Mouse (Mus musculus): ENCODE data around the gene Myo1c. TPM values are rescaled to one million over a fixed set of nuclear protein-coding genes. Genes with fewer than 3 reads are reported as not detected.

The Myo1c gene
- polyA plus RNA-seq, 1 experiment from 2014 or later: 85.9 TPM

- no peak; the same call in 1 of the 2 replicates for ATAC-seq (ENCODE audit: low FRiP score, low TSS enrichment)
- Histone ChIP-seq H3K4me1 (ENCODE audit: insufficient read depth, low read length) (peaks cover 21% of the 10 kb centered on the region), H3K27ac (ENCODE audit: low read length) (0 out of 2 replicates have a peak overlapping the region, but pooled peaks have one; percentile 43), H3K27me3 (ENCODE audit: insufficient read depth, low read length) (no peaks in the 10 kb centered on the region), H3K36me3 (ENCODE audit: insufficient read depth, low read length) (peaks cover 2% of the 10 kb centered on the region; the same call in 1 of the 2 replicates), H3K4me2 (replicated peaks; ENCODE audit: low read depth, low read length) (peak overlapping the region; percentile 71), H3K9ac (replicated peaks; ENCODE audit: low read length) (peak overlapping the region; percentile 54), H3K4me3 (ENCODE audit: low read length) (peak overlapping the region; percentile 100), H3K9me3 (ENCODE audit: low read length) (no peaks in the 10 kb centered on the region)
- WGBS: 90% methylated on average over 3 of the region's 3 CpGs
These were observed 27.8 kb downstream of the Myo1c start for GRCm38 (mm10) chr11:75677881-75678746.

DNA sequence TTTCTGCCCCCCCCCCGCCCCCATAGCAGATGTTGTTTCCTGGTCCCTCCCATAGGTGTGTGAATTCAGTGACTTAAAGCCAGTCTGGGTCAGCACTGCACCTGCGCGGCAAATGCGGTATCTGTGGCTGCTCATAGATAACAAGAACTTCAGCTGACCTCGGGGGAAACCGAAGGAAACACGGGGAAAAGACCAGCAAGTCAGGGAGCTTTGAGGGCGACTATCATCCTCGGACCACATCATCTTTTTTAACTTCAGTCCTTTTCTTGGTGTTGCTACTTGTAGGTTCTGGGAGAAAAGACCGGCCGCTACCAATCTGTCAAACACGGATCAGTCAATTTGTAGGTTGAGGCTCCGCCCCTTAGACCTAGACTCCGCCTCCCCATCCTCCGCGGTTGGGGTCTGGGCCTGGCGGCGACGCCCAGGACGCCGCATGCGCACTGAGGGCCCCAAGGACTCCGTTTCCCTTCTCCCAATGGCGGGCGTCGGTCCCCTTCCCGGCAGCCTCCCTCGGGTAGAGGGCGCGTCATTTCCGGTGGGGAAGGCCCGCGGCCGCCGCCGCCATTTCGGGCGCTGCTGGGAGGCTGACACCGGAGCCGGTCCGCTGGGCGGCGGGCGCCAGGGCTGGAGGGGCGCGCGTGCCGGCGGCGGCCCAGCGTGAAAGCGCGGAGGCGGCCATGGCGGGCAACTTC, 28.6 kb downstream of the Myo1c start, which contains the start of gene Crk:
Crk (plus strand) TSS at position 513 of the 692 bp plus-strand sequence.
- no peaks in the 10 kb centered on the region for H3K9me3 ChIP-seq (ENCODE audit: low read length)
- peaks cover 9% of the 10 kb centered on the region for H3K36me3 ChIP-seq (ENCODE audit: insufficient read depth, low read length)
- H3K4me1 ChIP-seq (ENCODE audit: insufficient read depth, low read length): peaks cover 21% of the 10 kb centered on the region
- under 1% methylated on average over 55 of the region's 55 CpGs for WGBS
- peak within 1 kb of the TSS; percentile 98 for H3K27ac ChIP-seq (ENCODE audit: low read length)
- ATAC-seq (ENCODE audit: low FRiP score, low TSS enrichment): peak; percentile 97
- H3K4me3 ChIP-seq (ENCODE audit: low read length): peak within 1 kb of the TSS; percentile 100
- H3K27me3 ChIP-seq (ENCODE audit: insufficient read depth, low read length): no peaks in the 10 kb centered on the region
- H3K9ac ChIP-seq (replicated peaks; ENCODE audit: low read length): peak within 1 kb of the TSS; percentile 98
- H3K4me2 ChIP-seq (replicated peaks; ENCODE audit: low read depth, low read length): peak within 1 kb of the TSS; percentile 79

- Histone ChIP-seq H3K9me3 (ENCODE audit: low read length) (no peaks in the 10 kb centered on the region), H3K27ac (ENCODE audit: low read length) (peak overlapping the region; percentile 98), H3K27me3 (ENCODE audit: insufficient read depth, low read length) (no peaks in the 10 kb centered on the region), H3K36me3 (ENCODE audit: insufficient read depth, low read length) (peaks cover 13% of the 10 kb centered on the region), H3K4me1 (ENCODE audit: insufficient read depth, low read length) (peaks cover 21% of the 10 kb centered on the region), H3K4me3 (ENCODE audit: low read length) (peak overlapping the region; percentile 100), H3K9ac (replicated peaks; ENCODE audit: low read length) (peak overlapping the region; percentile 98), H3K4me2 (replicated peaks; ENCODE audit: low read depth, low read length) (peak overlapping the region; percentile 79)
- 0% methylated on average over 43 of the region's 43 CpGs for WGBS
- peak; percentile 82 for ATAC-seq (ENCODE audit: low FRiP score, low TSS enrichment)
These were observed 29.3 kb downstream of the Myo1c start for GRCm38 (mm10) chr11:75679439-75680171.

GRCm38 (mm10) chr11:75684462-75684861, 34.2 kb downstream of the Myo1c start:
- no peak overlapping the region for H3K27ac ChIP-seq (ENCODE audit: low read length)
- no peak overlapping the region for H3K9ac ChIP-seq (replicated peaks; ENCODE audit: low read length)
- no peak overlapping the region for H3K4me3 ChIP-seq (ENCODE audit: low read length)
- no peak overlapping the region for H3K4me2 ChIP-seq (replicated peaks; ENCODE audit: low read depth, low read length)
- peaks cover 18% of the 10 kb centered on the region for H3K36me3 ChIP-seq (ENCODE audit: insufficient read depth, low read length)
- no peaks in the 10 kb centered on the region for H3K27me3 ChIP-seq (ENCODE audit: insufficient read depth, low read length)
- WGBS: 89% methylated on average over 5 of the region's 5 CpGs
- peaks cover 24% of the 10 kb centered on the region for H3K4me1 ChIP-seq (ENCODE audit: insufficient read depth, low read length)
- no peak for ATAC-seq (ENCODE audit: low FRiP score, low TSS enrichment)
- no peaks in the 10 kb centered on the region for H3K9me3 ChIP-seq (ENCODE audit: low read length)

DNA sequence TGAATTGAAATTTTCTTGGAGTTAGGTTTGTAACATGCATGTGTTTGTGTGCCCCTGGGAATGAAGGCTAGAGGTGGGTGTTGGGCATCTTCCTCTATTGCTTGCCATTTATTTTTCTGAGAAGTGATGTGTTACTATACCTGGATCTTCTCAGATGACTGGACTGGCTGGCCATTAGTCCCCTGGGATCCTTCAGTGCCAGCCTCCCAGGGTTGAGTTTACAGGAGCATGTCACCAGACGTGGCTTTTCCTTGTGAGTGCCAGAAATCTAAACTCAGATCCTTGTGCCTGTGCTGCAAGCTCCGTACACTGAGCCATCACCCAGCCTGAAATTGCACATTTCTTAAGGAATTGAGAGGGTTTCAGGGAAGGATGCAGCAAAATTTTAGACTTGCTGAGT, 34.7 kb downstream of the Myo1c start:
- H3K9ac ChIP-seq (replicated peaks; ENCODE audit: low read length): no peak overlapping the region
- no peak for ATAC-seq (ENCODE audit: low FRiP score, low TSS enrichment)
- H3K4me2 ChIP-seq (replicated peaks; ENCODE audit: low read depth, low read length): no peak overlapping the region
- H3K27ac ChIP-seq (ENCODE audit: low read length): no peak overlapping the region
- peaks cover 24% of the 10 kb centered on the region for H3K4me1 ChIP-seq (ENCODE audit: insufficient read depth, low read length)
- H3K4me3 ChIP-seq (ENCODE audit: low read length): no peak overlapping the region
- H3K9me3 ChIP-seq (ENCODE audit: low read length): no peaks in the 10 kb centered on the region
- WGBS: 70% methylated on average over 2 of the region's 2 CpGs
- peaks cover 18% of the 10 kb centered on the region for H3K36me3 ChIP-seq (ENCODE audit: insufficient read depth, low read length)
- no peaks in the 10 kb centered on the region for H3K27me3 ChIP-seq (ENCODE audit: insufficient read depth, low read length)

- Histone ChIP-seq H3K9me3 (ENCODE audit: low read length) (no peaks in the 10 kb centered on the region), H3K27me3 (ENCODE audit: insufficient read depth, low read length) (no peaks in the 10 kb centered on the region), H3K4me2 (replicated peaks; ENCODE audit: low read depth, low read length) (0 out of 2 replicates have a peak overlapping the region, but pooled peaks have one; percentile 2), H3K36me3 (ENCODE audit: insufficient read depth, low read length) (peaks cover 32% of the 10 kb centered on the region), H3K27ac (ENCODE audit: low read length) (peak overlapping the region; percentile 61; the same call in 1 of the 2 replicates), H3K9ac (replicated peaks; ENCODE audit: low read length) (no peak overlapping the region), H3K4me3 (ENCODE audit: low read length) (no peak overlapping the region), H3K4me1 (ENCODE audit: insufficient read depth, low read length) (peaks cover 8% of the 10 kb centered on the region; the same call in 1 of the 2 replicates)
- whole genome bisulfite sequencing: 58% methylated on average over 2 of the region's 2 CpGs
- ATAC-seq (ENCODE audit: low FRiP score, low TSS enrichment): 0 out of 2 replicates have a peak, but pooled peaks have one; percentile 23
These were observed 37.2 kb downstream of the Myo1c start for GRCm38 (mm10) chr11:75687343-75687993.

DNA sequence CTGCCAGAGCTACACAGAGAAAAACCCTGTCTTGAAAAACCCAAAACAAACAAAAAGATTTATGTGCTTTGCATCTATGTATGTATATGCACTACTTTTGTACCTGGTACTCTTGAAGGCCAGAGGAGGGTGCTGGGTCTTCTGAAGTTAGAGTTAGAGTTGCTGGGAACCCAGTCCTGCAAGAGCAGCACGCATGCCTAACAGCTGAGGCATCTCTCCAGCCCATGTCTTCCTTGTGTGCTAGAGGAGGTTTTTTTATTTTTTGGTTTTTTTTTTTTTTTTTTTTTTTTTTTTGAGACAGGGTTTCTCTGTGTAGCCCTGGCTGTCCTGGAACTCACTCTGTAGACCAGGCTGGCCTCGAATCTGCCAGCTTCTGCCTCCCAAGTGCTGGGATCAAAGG, 37.8 kb downstream of the Myo1c start:
- Histone ChIP-seq H3K4me1 (ENCODE audit: insufficient read depth, low read length) (peaks cover 8% of the 10 kb centered on the region; the same call in 1 of the 2 replicates), H3K9ac (replicated peaks; ENCODE audit: low read length) (no peak overlapping the region), H3K27me3 (ENCODE audit: insufficient read depth, low read length) (no peaks in the 10 kb centered on the region), H3K27ac (ENCODE audit: low read length) (peak overlapping the region; percentile 61; the same call in 1 of the 2 replicates), H3K36me3 (ENCODE audit: insufficient read depth, low read length) (peaks cover 34% of the 10 kb centered on the region), H3K4me3 (ENCODE audit: low read length) (no peak overlapping the region), H3K4me2 (replicated peaks; ENCODE audit: low read depth, low read length) (0 out of 2 replicates have a peak overlapping the region, but pooled peaks have one; percentile 2), H3K9me3 (ENCODE audit: low read length) (no peaks in the 10 kb centered on the region)
- WGBS: 76% methylated on average over 2 of the region's 2 CpGs
- ATAC-seq (ENCODE audit: low FRiP score, low TSS enrichment): no peak

GRCm38 (mm10) chr11:75689977-75690376, 39.7 kb downstream of the Myo1c start:
- no peak for ATAC-seq (ENCODE audit: low FRiP score, low TSS enrichment)
- no peaks in the 10 kb centered on the region for H3K27me3 ChIP-seq (ENCODE audit: insufficient read depth, low read length)
- no peak overlapping the region for H3K4me2 ChIP-seq (replicated peaks; ENCODE audit: low read depth, low read length)
- H3K4me1 ChIP-seq (ENCODE audit: insufficient read depth, low read length): peaks cover 8% of the 10 kb centered on the region; the same call in 1 of the 2 replicates
- no peak overlapping the region for H3K27ac ChIP-seq (ENCODE audit: low read length)
- H3K9ac ChIP-seq (replicated peaks; ENCODE audit: low read length): no peak overlapping the region
- 83% methylated on average over 1 of the region's 1 CpGs for WGBS
- no peak overlapping the region for H3K4me3 ChIP-seq (ENCODE audit: low read length)
- H3K36me3 ChIP-seq (ENCODE audit: insufficient read depth, low read length): peaks cover 41% of the 10 kb centered on the region
- no peaks in the 10 kb centered on the region for H3K9me3 ChIP-seq (ENCODE audit: low read length)

DNA sequence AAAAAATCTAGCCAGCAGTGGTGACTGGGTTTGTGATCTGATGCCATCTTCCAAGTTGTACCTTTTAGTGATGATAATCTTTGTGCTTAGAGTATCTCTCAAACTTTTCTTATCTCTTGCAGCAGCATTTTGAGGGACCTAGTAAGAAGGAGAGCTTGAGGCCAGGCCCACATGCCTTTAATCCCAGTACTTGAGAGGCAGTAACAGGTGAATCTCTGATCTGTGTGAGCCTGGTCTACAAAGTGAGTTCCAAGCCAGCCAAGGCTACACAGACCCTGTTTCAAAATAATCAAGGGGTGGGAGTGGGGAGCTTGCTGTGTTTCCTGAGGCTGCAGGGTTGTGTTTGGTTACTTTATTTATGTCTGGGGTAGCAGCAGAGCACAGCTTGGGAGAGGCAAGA, 40.7 kb downstream of the Myo1c start:
- H3K4me3 ChIP-seq (ENCODE audit: low read length): no peak overlapping the region
- peaks cover 8% of the 10 kb centered on the region; the same call in 1 of the 2 replicates for H3K4me1 ChIP-seq (ENCODE audit: insufficient read depth, low read length)
- no peak for ATAC-seq (ENCODE audit: low FRiP score, low TSS enrichment)
- no peak overlapping the region for H3K27ac ChIP-seq (ENCODE audit: low read length)
- H3K9me3 ChIP-seq (ENCODE audit: low read length): no peaks in the 10 kb centered on the region
- no peak overlapping the region for H3K4me2 ChIP-seq (replicated peaks; ENCODE audit: low read depth, low read length)
- H3K9ac ChIP-seq (replicated peaks; ENCODE audit: low read length): no peak overlapping the region
- no peaks in the 10 kb centered on the region for H3K27me3 ChIP-seq (ENCODE audit: insufficient read depth, low read length)
- H3K36me3 ChIP-seq (ENCODE audit: insufficient read depth, low read length): peaks cover 39% of the 10 kb centered on the region

Data from kidney, embryonic 16.5 days (tissue).